Mouse (Mus musculus) A20 (cell line): ENCODE data around the gene Dnajc5g.

Source experiments
- DNase-seq: peaks from one replicate; pipeline ENCODE4 v3.0.0-alpha.2; 2011; ENCODE audit warnings: low read depth, low spot score

Dnajc5g gene

DNA sequence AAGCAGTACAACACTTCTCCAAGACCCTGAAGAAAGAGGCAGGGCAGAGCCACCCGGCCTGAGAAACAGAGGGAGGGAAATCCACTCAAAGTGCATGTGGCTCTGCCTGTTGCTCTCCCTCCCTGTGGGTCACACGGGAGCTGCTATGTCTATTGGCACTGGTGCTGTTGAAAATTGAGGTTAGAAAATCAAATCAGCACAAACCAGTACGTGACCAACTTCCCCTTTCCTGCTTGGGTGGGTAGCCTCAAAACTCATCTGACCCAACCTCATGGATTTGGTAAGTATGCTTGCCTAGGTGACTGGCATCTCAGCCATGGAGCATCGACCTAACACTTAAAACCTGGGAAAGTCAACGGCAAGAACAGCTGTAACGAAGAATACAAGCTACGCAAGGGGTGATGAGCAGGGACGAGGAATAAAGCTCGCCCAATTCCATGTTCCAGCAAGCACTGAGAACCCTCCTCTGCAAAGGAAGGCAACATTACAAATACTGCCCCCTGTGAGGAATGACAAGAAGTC, at the start of gene Dnajc5g:
Gene Dnajc5g, plus strand, starts transcription at position 472 of the 522 bp plus-strand sequence.
- DNase-seq = no peak

DNA sequence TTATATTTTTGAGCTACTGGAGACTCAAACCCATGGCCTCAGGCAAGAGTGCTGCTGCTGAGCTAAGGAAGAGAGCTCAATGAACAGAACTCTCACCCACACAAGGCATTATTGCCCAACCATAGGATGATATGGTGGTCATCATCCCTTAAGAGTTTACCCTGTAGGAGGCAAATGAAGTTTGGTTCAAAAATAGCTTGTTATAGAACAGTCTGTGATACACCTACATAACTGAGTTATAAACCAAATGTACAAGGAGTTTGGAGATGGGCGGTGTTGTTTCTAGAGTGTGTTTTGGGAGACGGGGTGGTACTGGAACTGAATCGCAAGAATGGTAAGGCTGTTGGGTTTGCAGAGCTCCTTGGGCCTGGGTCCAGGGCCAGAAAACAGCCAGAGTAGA, 36.3 kb upstream of the Dnajc5g start:
- DNase-seq = no peak

DNA sequence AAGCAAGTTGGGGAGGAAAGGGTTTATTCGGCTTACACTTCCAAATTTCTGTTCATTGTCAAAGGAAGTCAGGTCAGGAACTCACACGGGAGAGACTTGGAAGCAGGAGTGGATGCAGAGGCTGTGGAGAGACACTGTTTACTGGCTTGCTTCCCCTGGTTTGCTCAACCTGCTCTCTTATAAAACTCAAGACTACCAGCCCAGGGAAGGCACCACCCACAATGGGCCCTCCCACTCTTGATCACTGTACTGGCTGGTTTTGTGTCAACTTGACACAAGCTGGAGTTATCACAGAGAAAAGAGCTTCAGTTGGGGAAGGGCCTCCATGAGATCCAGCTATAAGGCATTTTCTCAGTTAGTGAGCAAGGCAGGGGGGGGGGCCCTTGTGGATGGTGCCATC, 35.0 kb upstream of the Dnajc5g start:
- DNase-seq = no peak

DNA sequence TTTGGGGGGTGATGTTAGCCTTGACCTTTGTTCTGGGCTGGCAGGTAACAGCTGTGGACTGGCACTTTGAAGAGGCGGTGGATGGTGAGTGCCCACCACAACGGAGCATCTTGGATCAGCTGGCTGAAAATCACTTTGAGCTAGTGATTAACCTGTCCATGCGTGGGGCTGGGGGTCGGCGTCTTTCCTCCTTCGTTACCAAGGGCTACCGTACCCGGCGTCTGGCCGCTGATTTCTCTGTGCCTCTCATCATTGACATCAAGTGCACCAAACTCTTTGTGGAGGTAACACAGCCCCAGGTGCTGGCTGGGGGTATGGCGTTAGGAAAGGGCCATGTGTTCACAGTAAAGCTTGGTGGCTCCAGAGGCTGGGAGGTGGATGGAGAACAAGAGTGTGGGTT, 34.3 kb upstream of the Dnajc5g start:
- no peak for DNase-seq

DNA sequence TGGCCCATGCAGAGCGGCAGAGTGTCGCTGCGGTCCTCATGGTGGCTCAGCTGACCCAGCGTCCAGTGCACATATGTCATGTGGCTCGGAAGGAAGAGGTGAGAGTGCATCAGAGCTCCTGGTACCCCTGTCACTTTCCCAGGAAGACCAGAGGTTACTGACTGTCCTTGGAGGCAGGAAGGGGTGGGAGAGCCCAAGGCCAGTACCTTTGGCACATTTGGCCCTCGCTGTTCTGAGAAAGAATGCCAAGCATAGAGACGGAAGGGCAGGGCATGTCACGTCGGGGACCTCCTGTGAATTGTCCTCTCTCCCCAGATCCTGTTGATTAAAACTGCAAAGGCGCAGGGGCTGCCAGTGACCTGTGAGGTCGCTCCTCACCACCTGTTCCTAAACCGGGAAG, 32.9 kb upstream of the Dnajc5g start:
- DNase-seq = no peak

DNA sequence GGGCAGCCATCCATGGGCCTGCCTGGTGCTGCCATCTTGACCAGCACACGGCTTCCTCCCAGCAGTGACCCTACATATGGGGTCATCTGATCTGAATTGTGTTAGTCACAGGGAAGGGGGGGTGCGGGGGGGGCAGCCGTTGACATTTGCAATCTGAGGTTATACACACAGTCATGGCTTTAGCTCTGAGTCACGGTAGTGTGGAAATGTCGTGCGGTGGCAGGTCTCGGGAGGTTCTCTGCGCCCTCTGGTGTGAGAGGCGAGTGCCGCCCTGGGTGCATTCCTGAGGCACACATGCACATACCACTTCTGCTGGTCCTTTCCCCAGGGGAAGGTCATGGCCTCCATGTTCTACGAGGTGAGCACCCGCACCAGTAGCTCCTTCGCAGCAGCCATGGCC, 29.7 kb upstream of the Dnajc5g start:
- DNase-seq = no peak

DNA sequence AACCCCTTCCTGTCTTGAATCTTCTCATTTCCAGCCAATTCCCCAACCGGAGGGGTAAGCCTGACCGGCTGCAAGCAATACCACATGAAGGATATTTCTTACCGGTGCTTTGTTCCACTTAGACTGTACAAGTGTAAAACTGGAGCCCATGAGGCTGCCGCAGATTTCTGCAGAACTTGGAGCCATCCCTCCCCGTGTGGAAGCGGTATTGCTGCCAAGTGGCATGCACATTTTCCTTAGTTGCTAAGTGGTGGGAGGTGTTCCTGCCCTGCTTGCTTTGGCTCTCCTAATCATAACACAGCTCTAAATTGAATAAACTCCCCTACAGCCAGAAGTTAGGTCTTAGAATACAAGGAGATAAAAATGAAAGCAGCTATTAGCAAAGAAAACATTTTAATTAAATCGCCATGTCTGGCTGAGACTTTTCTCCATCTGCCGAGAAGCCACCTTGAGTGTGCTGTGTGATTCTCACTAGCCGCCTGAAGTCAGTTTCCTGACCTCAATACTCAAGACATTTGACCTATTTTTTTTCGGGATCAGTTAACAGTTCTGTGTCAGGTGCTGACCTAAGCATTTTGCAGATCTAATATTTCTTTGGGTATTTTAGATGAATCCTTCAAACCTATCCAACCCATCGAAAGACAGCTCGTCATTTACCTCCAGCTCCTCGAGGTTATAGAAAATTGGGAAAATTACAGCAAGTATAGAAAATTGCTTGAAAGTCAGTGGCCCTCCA, 25.9 kb upstream of the Dnajc5g start:
- no peak for DNase-seq

DNA sequence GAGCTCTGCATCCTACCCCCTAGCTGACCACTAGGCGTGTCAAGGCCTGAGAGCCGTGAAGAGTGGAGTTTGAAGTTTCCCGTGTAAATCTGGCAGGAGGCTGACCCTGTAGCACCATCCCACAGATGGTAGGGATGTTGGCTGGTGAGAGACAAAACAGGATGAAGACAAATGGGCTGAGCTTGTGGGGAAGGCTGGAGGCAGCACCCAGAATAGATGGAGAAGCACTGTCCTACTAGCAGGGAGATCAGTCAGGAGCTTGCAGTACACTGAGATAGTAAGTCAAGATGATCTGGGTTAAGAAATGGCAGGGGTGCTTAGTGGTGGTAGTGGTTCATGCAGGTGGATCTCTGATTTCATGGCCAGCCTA, 25.3 kb upstream of the Dnajc5g start:
- no peak for DNase-seq

DNA sequence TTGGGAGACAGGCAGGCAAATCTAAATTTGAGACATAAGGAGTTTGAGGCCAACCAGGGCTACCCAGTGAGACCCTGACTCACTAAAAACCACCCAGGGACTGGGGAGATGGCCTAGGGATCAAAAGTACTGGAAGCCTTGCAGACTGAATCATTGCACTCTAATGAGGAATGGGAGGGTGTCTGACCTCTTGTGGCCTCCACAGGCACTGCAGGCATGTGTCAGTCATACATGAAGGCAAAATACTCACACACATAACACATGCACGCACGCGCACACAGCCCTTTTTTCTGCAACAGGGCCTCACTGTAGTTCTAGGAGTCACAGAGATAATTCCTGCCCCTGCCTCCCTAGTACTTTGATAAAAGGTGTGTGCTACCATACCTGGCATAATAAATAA, 24.7 kb upstream of the Dnajc5g start:
- peak; percentile 67 for DNase-seq

DNA sequence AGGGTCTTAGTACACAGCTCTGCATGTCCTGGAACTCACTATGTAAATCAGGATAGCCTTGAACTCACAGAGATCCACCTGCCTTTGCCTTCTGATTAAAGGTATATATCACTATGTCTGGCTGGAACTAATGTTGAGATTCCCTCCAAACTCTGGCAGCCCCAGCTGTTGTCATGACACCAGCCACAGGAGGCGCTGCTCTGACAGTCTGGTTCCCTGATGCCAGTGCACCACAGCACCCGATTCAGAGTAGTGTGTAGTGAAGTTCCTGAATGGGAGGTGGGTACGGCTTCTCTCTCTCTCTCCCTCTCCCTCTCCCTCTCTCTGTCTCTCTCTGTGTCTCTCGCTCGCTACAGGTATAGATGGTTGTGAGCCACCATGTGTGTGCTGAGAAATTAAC, 23.7 kb upstream of the Dnajc5g start:
- peak; percentile 64 for DNase-seq

DNA sequence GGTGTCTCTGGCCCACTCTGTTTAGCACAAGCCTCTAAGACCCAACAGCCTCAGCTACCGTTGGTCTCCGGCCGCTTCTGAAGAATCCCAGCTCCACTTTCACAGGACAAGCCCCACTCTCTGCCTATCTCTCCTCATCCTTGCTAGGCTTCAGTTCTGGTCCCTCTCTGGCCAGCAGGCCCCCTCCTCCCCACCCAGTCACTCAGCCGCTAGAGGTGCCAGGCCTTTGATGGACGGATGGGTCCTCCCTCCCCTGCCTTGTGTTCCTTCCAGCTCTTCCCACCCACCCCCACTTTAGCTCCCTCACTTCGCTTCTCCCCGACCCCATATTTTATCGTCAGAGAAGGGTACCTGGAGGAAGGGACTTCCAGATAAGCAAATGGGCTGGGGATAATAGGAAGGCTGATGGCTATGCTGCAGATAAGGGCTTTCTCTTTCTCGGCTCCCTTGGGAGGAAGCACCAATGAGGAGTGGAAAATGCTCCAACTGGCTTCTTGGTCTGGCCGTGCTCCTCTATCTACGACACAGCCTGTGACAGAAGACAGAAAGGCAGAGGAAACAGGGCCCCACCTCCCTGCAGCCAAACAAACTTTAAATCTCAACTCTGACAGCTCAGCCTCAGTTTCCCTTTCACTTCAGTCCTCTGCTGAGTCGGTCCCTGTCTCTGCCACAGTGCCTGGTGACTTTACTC, 23.0 kb upstream of the Dnajc5g start:
- DNase-seq = peak; percentile 21

DNA sequence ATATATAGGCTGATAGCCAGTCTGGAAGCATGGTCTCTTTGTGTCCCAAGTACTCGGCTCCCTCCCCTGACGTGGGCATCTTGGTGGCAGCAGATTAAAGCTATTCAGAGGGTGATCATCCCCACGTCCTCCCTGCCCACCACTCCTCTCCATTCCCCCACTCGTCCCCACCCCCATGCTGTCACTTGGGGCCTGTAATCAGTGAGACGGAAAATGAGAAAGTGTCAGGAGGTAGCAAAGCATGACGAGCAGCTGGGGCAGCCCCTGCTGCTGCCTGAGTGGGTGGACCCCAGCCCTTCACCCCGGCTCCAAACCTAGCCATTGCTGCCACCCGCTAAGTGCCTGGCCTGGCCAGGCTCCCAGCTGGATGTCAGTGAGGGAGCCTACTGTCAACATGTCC, 22.1 kb upstream of the Dnajc5g start:
- peak; percentile 55 for DNase-seq

DNA sequence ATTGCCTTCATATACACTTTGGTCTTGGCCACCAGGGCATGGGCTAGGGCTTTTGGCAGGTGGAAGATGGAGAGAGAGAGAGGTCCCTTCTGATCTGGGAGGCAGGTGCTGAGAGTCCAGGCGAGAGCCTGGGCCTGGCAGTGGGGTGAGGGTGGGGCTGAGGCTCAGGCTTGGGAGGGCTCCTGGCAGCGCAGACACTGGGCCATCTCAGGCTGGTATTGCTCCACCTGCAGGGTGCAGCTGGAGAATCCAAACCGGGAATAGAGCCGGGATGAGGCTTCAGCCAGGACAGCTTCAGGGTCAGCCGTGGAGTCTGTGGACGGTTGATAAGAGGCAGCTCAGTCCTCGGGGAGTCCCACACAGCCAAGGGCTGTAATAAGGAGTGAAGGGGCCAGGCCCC, 19.5 kb upstream of the Dnajc5g start:
- no peak for DNase-seq

DNA sequence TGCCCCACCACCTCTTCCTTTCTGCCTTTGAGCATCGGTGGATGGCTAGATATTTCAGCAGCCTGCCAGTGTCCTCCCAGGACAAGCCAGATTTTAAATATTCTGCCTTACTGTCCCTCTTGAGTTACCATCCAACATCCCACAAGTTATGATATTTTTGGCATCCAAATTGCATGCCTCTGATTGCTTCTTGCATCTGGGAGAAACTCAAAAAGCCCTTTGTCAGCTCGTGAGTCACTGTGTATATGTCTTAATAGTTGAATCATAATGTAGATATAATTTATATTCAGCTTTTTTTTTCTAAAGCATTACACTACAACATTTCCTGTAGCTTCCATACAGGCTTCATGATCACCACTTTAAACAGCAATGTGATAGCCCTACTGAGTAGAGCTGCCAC, 19.0 kb upstream of the Dnajc5g start:
- DNase-seq = no peak

DNA sequence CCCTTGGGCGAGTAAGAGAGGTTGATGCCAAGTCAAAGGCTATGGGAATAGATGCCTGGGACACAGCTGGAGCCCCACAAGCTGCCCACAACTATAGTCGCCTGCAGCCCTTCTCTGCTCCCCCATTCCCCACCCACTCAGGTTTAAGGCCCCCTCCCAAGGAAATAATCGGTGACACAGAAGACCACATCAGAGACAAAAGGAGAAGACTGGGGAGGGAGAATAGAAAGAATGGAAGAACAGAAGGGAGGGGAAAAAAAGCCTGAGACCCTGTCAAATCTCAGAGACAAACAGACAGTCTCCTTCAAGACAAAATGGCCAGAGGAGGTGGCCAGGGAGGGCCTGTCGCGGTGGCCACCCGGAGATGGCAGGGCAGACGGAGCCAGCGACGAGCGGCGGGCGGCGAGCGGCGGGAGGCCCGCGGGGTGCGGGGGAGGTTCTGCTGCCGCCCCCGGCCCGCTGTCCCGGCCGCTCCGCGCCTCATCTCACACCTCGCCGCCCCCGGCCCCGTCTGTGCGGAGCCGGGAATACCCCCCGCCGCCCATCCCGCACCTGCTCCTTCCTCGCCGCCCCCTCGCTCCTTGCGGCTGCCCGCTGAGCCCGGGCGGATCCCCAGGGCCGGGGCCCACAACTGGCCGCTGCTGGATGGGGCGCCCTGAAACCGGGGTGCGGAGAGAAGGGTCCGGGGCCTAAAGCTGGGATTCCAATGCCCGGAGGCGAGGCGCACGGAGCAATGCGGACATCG, 13.7 kb upstream of the Dnajc5g start:
- no peak for DNase-seq

DNA sequence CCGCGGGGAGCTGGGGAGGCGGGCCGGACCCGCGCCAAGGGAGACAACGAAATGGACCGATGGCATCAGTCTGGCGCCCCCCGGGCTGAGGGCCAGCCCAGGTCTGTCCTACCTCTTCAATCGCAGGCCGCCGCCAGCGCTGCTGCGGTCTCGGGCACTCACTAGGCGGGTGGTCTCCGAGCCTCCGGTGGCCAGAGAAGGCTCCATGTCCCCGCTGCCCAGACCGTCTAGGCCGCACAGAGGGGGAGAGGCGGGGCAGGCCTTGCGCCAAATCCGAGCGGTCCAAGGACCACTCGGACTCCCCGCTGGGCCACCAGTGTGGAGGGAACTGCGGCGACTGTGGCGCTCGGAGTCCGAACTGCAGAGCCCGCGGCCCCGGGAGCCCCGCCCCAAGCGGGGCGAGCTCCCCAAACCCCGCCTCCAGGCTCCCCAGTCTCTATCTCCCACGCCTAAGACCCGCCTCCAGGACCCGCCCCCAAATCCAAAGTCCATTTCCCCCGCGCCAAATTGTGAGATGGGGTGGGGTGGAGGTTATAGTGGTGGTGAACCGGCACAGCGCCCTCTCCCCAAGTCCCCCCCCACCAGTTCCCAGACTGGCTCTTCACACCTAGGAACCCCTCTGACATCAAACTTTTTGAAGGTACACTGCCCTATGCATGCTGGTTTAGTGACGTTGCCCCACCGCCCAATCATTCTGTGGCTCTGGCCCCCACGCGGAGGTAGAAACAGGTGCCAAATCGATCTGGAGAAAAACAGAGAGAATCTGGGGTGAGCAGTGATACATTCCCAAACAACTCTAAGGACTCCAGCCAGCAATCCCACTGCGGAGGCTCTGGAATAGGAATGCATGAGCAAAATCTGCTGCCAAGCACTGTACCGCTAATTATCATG, 12.7 kb upstream of the Dnajc5g start:
- DNase-seq = no peak

DNA sequence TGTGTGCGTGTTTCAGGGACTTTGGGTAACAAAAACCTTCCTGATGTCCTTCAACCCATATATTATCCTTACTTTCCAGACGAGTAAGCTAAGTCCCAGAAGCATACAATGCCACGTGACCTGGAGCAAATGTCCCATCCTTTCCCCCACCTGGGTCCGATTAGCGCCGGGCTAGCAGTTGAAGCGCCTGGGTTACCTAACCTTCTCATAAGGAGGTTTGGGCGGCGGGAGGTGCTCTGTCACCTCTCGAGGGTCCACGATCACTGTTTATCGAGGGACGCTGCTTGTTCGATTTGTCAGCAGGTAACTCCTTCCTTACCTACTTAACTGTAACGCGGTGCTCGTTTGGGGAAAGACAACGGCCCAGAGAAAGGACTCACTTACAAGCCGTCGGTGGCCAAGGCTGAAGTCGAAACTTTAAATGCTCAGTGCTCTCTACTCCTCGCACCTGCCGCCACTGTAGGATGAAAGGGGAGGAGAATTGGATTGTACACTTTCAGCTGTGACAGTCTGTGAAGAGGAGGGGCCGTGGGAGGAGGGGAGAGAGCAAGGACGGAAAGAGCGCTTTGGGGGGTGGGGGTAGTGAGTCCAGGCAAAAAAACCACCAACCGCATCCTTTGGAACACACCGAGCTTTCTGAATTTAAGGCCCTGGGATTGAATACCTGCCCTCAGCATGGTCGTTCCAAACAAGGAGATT, 11.8 kb upstream of the Dnajc5g start:
- no peak for DNase-seq

DNA sequence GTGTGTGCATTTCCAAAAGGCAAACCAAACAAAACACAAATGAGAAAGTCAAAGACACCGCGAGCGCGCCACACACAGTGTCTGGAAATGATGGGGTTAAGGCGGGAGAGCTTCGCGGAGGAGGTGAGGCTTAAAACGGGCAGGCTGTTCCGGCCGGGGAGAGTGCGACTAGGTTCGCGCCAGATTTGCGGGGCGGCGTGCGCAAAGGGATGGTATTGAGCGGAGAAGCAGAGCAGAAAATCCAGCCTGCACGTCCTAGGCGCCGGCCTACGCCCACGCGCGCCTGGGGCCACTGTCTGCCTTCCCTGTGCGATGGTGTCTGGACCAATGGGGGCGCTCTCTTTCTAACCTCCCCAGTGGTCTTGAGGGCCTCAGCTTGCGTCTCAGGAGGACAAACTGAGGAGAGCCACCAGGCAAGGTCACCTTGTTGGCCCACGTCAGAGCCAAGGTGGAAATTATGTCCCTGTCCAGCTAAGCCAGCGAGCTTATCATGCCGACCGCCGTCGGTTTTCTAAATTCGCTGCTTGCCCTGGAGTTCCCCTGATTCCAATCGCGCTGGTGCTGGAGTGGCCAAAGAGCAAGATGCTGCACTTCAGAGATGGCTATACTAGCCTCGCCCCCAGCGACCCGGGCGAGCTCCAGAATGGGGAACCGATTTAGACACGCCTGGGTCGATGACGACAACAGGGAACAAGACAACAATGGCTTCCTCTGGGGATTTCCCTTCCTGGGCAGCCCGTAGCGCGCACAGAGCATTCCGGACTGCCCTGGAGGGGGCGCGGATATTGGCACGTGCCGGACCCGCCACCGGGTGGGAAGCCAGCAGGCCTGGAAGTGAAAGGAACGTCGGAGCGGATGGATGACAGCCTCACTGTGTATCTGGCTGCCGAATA, 11.0 kb upstream of the Dnajc5g start:
- DNase-seq = peak; percentile 29

DNA sequence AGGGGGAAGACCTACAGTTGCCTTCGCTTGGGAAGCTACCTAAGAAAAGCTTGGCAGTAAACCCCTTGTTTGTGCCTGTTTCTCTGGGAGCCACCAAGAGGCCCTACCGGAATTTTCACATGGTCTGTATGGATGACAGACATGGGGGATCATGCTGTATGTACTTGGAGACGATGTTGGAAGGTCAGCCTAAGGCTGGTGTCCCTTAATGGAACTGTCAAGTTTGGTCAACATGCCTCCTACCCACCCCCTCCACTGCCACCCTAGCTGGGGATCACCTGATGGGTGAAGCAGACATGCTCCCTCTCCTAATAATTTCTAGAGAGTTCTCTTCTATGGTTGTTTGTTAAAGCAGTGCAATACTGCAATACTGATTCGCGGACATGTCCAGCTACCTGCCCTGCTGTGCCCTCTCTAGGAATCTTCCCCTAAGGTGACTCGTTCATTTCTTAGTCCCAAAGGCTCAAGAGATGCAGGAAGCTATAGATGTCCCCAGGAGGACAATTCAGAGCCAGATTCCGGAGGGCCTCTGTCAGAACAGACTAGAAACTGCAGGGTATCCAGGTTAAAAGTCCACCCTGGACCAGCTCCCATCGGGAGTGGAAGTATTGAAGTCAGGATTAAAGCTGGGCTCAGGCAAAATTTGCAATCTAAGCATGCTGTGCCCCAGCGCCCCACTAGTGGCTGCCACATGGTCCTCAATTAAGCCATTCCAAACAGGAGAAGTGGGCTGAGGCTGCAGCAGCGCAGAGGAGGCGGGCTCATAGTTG, 10.2 kb upstream of the Dnajc5g start:
- no peak for DNase-seq
